Mouse (Mus musculus) left cerebral cortex, adult 8-10 months (tissue): ENCODE data around the gene Ppp2r5d. TPM values are rescaled to one million over a fixed set of nuclear protein-coding genes. Genes with fewer than 3 reads are reported as not detected.

ENCODE experiments used
- DNase-seq, 2 experiments: peaks; one replicate each; pipeline ENCODE4 v3.0.0; 2022; ENCODE audit warnings: low spot score in 2 of 2
- total RNA-seq, 4 experiments: library from RNA; stranded (reverse); gene quantifications; 2 replicates each; pipeline ENCODE4 v1.2.4; 2022

The Ppp2r5d gene
- total RNA-seq = 10 to 100 TPM; 90.0 to 95.9 (median 92.0) TPM

- peak; percentile 91 to 97 for DNase-seq
These were observed at the start of gene Ppp2r5d for GRCm38 (mm10) chr17:46704887-46705835. TSS of gene Ppp2r5d (minus strand) at chr17:46705111.

GRCm38 (mm10) chr17:46751794-46752556, 47.1 kb upstream of the Ppp2r5d start, which contains the start of gene Cnpy3:
TSS of gene Cnpy3 (minus strand) at chr17:46752214.
- DNase-seq = peak; percentile 88 to 99

- DNase-seq = no peak
These were observed 46.3 kb upstream of the Ppp2r5d start for GRCm38 (mm10) chr17:46751056-46751793.

- no peak for DNase-seq
These were observed 45.7 kb upstream of the Ppp2r5d start for GRCm38 (mm10) chr17:46750580-46750979.

GRCm38 (mm10) chr17:46749282-46749681, 44.4 kb upstream of the Ppp2r5d start:
- no peak for DNase-seq

GRCm38 (mm10) chr17:46747806-46748205, 42.9 kb upstream of the Ppp2r5d start:
- no peak for DNase-seq

GRCm38 (mm10) chr17:46747234-46747633, 42.3 kb upstream of the Ppp2r5d start:
- DNase-seq = no peak

- DNase-seq = no peak
These were observed 40.6 kb upstream of the Ppp2r5d start for GRCm38 (mm10) chr17:46745506-46745905.

GRCm38 (mm10) chr17:46742986-46743385, 38.1 kb upstream of the Ppp2r5d start:
- DNase-seq = no peak

GRCm38 (mm10) chr17:46741305-46741704, 36.4 kb upstream of the Ppp2r5d start:
- no peak for DNase-seq

GRCm38 (mm10) chr17:46736160-46736559, 31.2 kb upstream of the Ppp2r5d start:
- DNase-seq = no peak

- DNase-seq = no peak
These were observed 30.4 kb upstream of the Ppp2r5d start for GRCm38 (mm10) chr17:46735287-46735686.

- no peak for DNase-seq
These were observed 29.1 kb upstream of the Ppp2r5d start for GRCm38 (mm10) chr17:46734055-46734454.

GRCm38 (mm10) chr17:46728904-46729318, 24.0 kb upstream of the Ppp2r5d start, which contains the start of gene Gnmt:
TSS of gene Gnmt (minus strand) at chr17:46729168.
- no peak for DNase-seq

GRCm38 (mm10) chr17:46728496-46728895, 23.6 kb upstream of the Ppp2r5d start:
- no peak for DNase-seq

- no peak for DNase-seq
These were observed 23.1 kb upstream of the Ppp2r5d start for GRCm38 (mm10) chr17:46728021-46728420.

GRCm38 (mm10) chr17:46727271-46727670, 22.4 kb upstream of the Ppp2r5d start:
- DNase-seq = no peak

- no peak for DNase-seq
These were observed 21.1 kb upstream of the Ppp2r5d start for GRCm38 (mm10) chr17:46725731-46726645.

- DNase-seq = no peak
These were observed 20.4 kb upstream of the Ppp2r5d start for GRCm38 (mm10) chr17:46725273-46725672.

- no peak for DNase-seq
These were observed 19.7 kb upstream of the Ppp2r5d start for GRCm38 (mm10) chr17:46724477-46725084.
